Mouse (Mus musculus) stomach, embryonic 16.5 days (tissue): Measurements from ENCODE around the gene Anxa1. TPM values are rescaled to one million over a fixed set of nuclear protein-coding genes. Genes with fewer than 3 reads are reported as not detected.
A peak's percentile ranks its signal among the peaks of the same experiment; 100 is the strongest.

Source experiments
- ATAC-seq: fragments of 200-750 bp; cut with Nextera tagmentation; 2 replicates; pipeline ENCODE4 v1.8.0; 2017; ENCODE audit warnings: moderate number of reproducible peaks, moderate TSS enrichment; ENCODE audit not compliant: insufficient read depth, low FRiP score
- H3K27ac ChIP-seq: fragments of 300-500 bp; sonication (generic); 2 replicates; pipeline ENCODE4 v1.5.1; 2014; ENCODE audit warnings: low read length
- H3K27me3 ChIP-seq: fragments of 300-500 bp; sonication (generic); 2 replicates; pipeline ENCODE4 v1.6.1; 2014; ENCODE audit warnings: low read length, control low read depth, mixed read lengths; ENCODE audit not compliant: control insufficient read depth, insufficient read depth
- H3K36me3 ChIP-seq: fragments of 300-500 bp; sonication (generic); 2 replicates; pipeline ENCODE4 v1.6.1; 2014; ENCODE audit warnings: low read length; ENCODE audit not compliant: control insufficient read depth, insufficient read depth
- H3K4me1 ChIP-seq: fragments of 300-500 bp; sonication (generic); 2 replicates; pipeline ENCODE4 v1.6.1; 2014; ENCODE audit warnings: low read length, control low read depth, mixed read lengths; ENCODE audit not compliant: control insufficient read depth, insufficient read depth
- H3K4me2 ChIP-seq: fragments of 300-500 bp; sonication (generic); 2 replicates; pipeline ENCODE4 v1.6.1; 2014; ENCODE audit warnings: low read depth, low read length, mixed read lengths
- H3K4me3 ChIP-seq: fragments of 300-500 bp; sonication (generic); replicated peaks from 2 replicates; pipeline ENCODE4 v1.5.1; 2014; ENCODE audit warnings: mild to moderate bottlenecking, low read length
- H3K9ac ChIP-seq: fragments of 300-500 bp; sonication (generic); 2 replicates; pipeline ENCODE4 v1.6.1; 2014; ENCODE audit warnings: low read length
- H3K9me3 ChIP-seq: fragments of 300-500 bp; sonication (generic); replicated peaks from 2 replicates; pipeline ENCODE4 v1.6.1; 2016; ENCODE audit warnings: low read length, control low read depth; ENCODE audit not compliant: control insufficient read depth
- WGBS: fragments of 180-500 bp; shearing (Covaris S2); extraction: QIAGEN DNeasy Blood & Tissue Kit; methylation state at CpG from one replicate; pipeline ENCODE4 v1.1.7; 2014; 5-methylcytosine and 5-hydroxymethylcytosine counted together
- polyA plus RNA-seq: library from polyadenylated mRNA; unstranded; fragments of >200 nt; fragmentation: Nextera tagmentation; extraction: Ambion mirVana; gene quantifications from 2 replicates; pipeline ENCODE4 v1.2.1, GENCODE M21; 2015

The Anxa1 gene
- polyA plus RNA-seq, 1 experiment from 2014 or later, result 1,277 TPM

GRCm38 (mm10) chr19:20364931-20365330 is 25.8 kb downstream of the Anxa1 start:
- no peak overlapping the region for H3K9ac ChIP-seq
- H3K4me3 ChIP-seq, result no peak overlapping the region
- H3K27ac ChIP-seq, result no peak overlapping the region
- 87% methylated on average over 13 of the region's 13 CpGs for WGBS
- no peaks in the 10 kb centered on the region for H3K27me3 ChIP-seq
- no peaks in the 10 kb centered on the region for H3K9me3 ChIP-seq
- no peaks in the 10 kb centered on the region for H3K4me1 ChIP-seq
- no peak overlapping the region for H3K4me2 ChIP-seq
- no peak for ATAC-seq
- no peaks in the 10 kb centered on the region for H3K36me3 ChIP-seq

GRCm38 (mm10) chr19:20363221-20363620 is 27.5 kb downstream of the Anxa1 start:
- 72% methylated on average over 10 of the region's 10 CpGs for WGBS
- Histone ChIP-seq H3K9me3 (no peaks in the 10 kb centered on the region), H3K4me3 (no peak overlapping the region), H3K4me1 (no peaks in the 10 kb centered on the region), H3K4me2 (no peak overlapping the region), H3K36me3 (no peaks in the 10 kb centered on the region), H3K27ac (no peak overlapping the region), H3K9ac (no peak overlapping the region), H3K27me3 (no peaks in the 10 kb centered on the region)
- ATAC-seq, result no peak

- 50% methylated on average over 2 of the region's 2 CpGs for WGBS
- Histone ChIP-seq H3K9me3 (no peaks in the 10 kb centered on the region), H3K36me3 (no peaks in the 10 kb centered on the region), H3K27me3 (no peaks in the 10 kb centered on the region), H3K27ac (no peak overlapping the region), H3K9ac (no peak overlapping the region), H3K4me3 (no peak overlapping the region), H3K4me1 (no peaks in the 10 kb centered on the region), H3K4me2 (no peak overlapping the region)
- ATAC-seq, result no peak
Observed at GRCm38 (mm10) chr19:20361917-20362577, 28.7 kb downstream of the Anxa1 start.

DNA sequence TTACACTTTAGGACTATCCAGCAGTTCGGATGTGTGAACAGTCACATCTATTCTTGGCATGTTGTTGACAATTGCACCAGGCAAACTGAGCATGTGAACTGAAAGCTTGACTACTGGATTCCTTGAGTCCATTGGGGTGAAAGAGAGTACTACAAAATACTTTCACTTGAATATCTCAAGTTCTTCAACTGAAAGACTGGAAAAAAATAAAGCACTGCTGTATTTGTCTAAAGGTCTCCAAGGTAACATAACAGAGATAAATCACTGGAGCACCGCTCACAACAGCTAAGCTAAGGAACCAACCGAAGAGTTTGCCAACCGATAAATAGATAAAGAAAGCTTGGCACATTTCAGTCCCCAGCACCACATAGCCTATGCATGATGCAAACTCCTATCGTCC is 32.1 kb downstream of the Anxa1 start:
- Histone ChIP-seq H3K4me2 (no peak overlapping the region), H3K4me3 (no peak overlapping the region), H3K27ac (no peak overlapping the region), H3K4me1 (no peaks in the 10 kb centered on the region), H3K9me3 (no peaks in the 10 kb centered on the region), H3K36me3 (no peaks in the 10 kb centered on the region), H3K27me3 (no peaks in the 10 kb centered on the region), H3K9ac (no peak overlapping the region)
- no peak for ATAC-seq
- WGBS, result 59% methylated on average over 5 of the region's 5 CpGs

DNA sequence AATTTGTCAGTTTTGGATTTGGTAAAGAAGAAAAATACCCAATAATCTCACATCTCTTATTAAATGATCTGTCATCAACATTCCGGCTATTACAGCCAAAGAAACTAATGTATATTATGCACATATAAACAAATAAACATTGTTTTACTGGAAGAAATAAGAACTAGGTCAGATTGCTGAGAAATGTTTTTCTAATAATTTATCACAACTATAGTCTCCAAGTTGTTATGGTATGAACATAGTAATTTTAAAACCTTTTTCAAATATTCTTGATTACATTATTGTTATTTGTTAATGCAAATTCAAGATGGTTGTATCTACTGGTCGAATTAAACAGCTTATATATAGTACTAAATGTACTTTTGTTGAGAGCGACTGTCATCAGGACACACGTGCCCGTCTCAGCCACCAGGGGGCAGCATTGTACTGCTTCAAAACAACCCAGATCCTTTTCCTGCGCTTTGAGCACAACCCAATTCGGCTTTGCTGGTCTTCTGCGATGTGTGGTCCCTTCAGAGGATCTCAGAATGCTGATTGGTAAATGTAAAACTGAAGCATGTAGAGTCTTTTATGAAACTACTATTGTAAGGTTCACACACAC is 45.3 kb downstream of the Anxa1 start:
- H3K4me3 ChIP-seq, result no peak overlapping the region
- no peak overlapping the region for H3K4me2 ChIP-seq
- no peak for ATAC-seq
- H3K9me3 ChIP-seq, result no peaks in the 10 kb centered on the region
- WGBS, result 7% methylated on average over 8 of the region's 8 CpGs
- no peak overlapping the region for H3K27ac ChIP-seq
- H3K9ac ChIP-seq, result no peak overlapping the region
- H3K36me3 ChIP-seq, result no peaks in the 10 kb centered on the region
- no peaks in the 10 kb centered on the region for H3K4me1 ChIP-seq
- H3K27me3 ChIP-seq, result no peaks in the 10 kb centered on the region

DNA sequence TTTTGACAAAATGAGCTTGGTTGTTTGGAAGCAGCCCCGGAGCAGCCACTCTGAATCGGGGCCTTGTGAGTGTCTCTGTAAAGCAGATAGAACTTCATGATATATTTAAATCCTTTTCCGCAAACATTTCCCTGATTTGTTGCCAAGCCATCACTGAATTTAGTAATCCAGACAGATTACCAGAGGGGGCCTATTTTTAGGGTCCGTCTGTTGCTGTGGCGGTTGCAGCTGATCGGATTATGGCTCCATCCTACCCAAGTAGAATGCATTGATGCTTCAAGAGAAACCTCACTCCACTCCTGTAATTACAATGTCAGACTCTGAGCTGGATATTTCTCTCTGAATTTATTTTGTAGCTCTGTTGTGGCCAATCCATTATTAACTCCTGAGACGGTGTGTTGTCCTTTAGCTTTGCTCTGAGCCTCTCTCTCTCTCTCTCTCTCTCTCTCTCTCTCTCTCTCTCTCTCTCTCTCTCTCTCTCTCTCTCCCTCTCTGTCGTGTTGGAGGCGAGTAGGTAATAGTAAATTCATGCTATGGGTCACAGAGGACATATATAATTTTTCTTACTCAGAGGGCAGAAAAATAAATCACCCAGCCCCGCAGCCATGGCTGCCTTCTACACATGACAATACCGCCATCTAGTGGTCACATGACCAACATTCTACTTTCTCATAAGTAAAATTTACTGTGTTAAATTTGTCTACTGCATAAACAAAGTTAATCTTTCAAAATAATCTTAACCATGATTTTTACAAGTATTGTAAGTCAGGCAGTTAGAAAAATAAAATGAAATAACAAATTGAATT is 46.0 kb downstream of the Anxa1 start:
- H3K4me2 ChIP-seq, result peak overlapping the region; percentile 29; the same call in 1 of the 2 replicates
- no peaks in the 10 kb centered on the region; the same call in 1 of the 2 replicates for H3K9me3 ChIP-seq
- 32% methylated on average over 11 of the region's 11 CpGs for WGBS
- no peaks in the 10 kb centered on the region for H3K27me3 ChIP-seq
- no peak overlapping the region for H3K27ac ChIP-seq
- no peak for ATAC-seq
- no peaks in the 10 kb centered on the region for H3K4me1 ChIP-seq
- no peak overlapping the region for H3K9ac ChIP-seq
- H3K36me3 ChIP-seq, result no peaks in the 10 kb centered on the region
- no peak overlapping the region for H3K4me3 ChIP-seq

- no peaks in the 10 kb centered on the region; the same call in 1 of the 2 replicates for H3K9me3 ChIP-seq
- no peak overlapping the region for H3K27ac ChIP-seq
- no peaks in the 10 kb centered on the region for H3K36me3 ChIP-seq
- H3K9ac ChIP-seq, result no peak overlapping the region
- no peak overlapping the region for H3K4me2 ChIP-seq
- H3K27me3 ChIP-seq, result no peaks in the 10 kb centered on the region
- no peaks in the 10 kb centered on the region for H3K4me1 ChIP-seq
- WGBS, result 63% methylated on average over 10 of the region's 10 CpGs
- no peak for ATAC-seq
- no peak overlapping the region for H3K4me3 ChIP-seq
Observed at GRCm38 (mm10) chr19:20344052-20344451, 46.7 kb downstream of the Anxa1 start.
